Mouse (Mus musculus): Measurements from ENCODE around the gene Atf4. TPM values are rescaled to one million over a fixed set of nuclear protein-coding genes. Genes with fewer than 3 reads are reported as not detected.

Atf4 gene
- polyA plus RNA-seq, 1 experiment from 2014 or later, result 109 TPM

Other genes starting within 250 kb of the Atf4 start
- 0.95 and 1.9 TPM in 2 replicates for gene Pdgfb, start 240.2 kb upstream of the Atf4 start, polyA plus RNA-seq (2016; fragmentation: Nextera tagmentation; extraction: Ambion mirVana)
- gene Syngr1, start 163.8 kb upstream of the Atf4 start, polyA plus RNA-seq (2016; fragmentation: Nextera tagmentation; extraction: Ambion mirVana), result 6.7 and 11.6 TPM in 2 replicates
- gene Rpl3, start 163.3 kb upstream of the Atf4 start, polyA plus RNA-seq (2016; fragmentation: Nextera tagmentation; extraction: Ambion mirVana), result 770 and 980 TPM in 2 replicates
- 34.2 and 38.1 TPM in 2 replicates for gene Tab1, start 122.1 kb upstream of the Atf4 start, polyA plus RNA-seq (2016; fragmentation: Nextera tagmentation; extraction: Ambion mirVana)
- gene Mgat3, start 81.5 kb upstream of the Atf4 start, polyA plus RNA-seq (2016; fragmentation: Nextera tagmentation; extraction: Ambion mirVana), result 1.1 and 2.8 TPM in 2 replicates
- gene Mief1, start 21.2 kb upstream of the Atf4 start, polyA plus RNA-seq (2016; fragmentation: Nextera tagmentation; extraction: Ambion mirVana), result 31.0 and 39.2 TPM in 2 replicates
- 3.5 TPM in 1 of 2 replicates, not detected in the other for gene AC140267.1, start 19.3 kb upstream of the Atf4 start, polyA plus RNA-seq (2016; fragmentation: Nextera tagmentation; extraction: Ambion mirVana)
- 46.1 and 62.5 TPM in 2 replicates for gene Rps19bp1, start 9.1 kb downstream of the Atf4 start, polyA plus RNA-seq (2016; fragmentation: Nextera tagmentation; extraction: Ambion mirVana)
- gene Cacna1i, start 32.1 kb downstream of the Atf4 start, polyA plus RNA-seq (2016; fragmentation: Nextera tagmentation; extraction: Ambion mirVana), result 0.04 TPM in 1 of 2 replicates, not detected in the other

All from heart, embryonic 10.5 days (tissue).